Mouse (Mus musculus): Measurements from ENCODE around the gene Casc1. TPM values are rescaled to one million over a fixed set of nuclear protein-coding genes. Genes with fewer than 3 reads are reported as not detected.
"Not testable (repeated sequence)": the region's sequence is repeated elsewhere in the genome, so short reads cannot be mapped to it uniquely, and the experiment has no call there.

The Casc1 gene
- total RNA-seq, 2 experiments from 2014 or later: 1.2 to 1.9 TPM

DNA sequence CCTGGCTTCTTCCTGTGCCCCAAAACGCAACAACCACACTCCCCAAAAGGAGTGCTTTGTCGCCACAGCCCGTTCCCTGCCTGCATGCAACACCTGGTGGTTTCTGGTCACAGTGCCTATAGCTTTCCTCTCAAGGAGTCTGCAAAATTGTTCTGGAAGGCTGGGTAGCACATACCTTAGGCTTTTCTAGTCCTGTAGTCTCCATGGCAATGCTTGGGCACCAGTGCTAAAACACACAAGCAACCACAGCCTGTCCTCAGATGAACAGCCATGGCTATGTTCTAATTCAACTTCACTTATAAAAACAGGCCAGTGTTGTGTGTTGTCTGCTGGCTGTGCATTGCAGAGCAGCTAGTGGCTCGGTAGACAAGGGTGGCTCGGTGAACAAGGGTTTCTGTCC, 74.0 kb downstream of the Casc1 start:
- DNase-seq: no peak

DNA sequence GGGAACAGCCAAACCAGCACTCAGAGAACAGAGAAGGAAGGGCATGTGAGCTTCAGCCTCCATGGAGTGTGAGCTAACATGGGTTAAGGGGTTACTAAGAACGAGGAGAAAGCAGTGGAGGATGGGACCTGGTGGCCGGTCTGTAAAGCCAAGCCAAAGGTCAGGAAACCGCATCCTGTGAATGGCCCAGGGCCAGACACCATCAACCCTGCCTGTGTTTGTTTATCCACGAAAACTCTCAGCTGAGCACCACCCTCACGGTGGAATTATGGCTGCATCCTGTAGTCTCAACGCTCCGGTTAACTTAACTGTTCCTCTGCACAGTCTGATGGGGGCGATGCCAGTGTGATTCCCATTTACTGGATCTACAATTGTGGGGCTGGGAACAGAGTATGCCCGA, 75.0 kb downstream of the Casc1 start:
- DNase-seq: no peak

DNA sequence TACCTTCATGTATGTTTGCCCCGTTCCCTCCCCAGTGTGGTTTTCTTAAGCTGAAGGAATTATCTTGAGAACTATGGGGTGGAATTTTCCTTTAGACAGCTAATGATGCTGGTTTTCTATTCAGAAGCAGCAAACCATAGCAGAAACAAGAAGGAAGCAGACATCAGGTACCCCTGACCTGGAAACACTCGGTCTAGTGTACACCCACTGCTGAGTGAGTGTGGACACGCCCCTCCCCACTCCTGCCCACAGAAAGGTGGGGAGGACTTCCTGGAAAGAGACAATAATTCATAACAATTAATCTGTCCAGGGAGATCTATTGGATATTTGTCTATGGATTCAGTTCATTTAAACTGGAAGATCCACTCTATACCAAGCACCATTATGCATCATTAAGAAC, 75.5 kb downstream of the Casc1 start:
- no peak for DNase-seq

GRCm38 (mm10) chr6:145132969-145133368, 77.8 kb downstream of the Casc1 start:
- DNase-seq: not testable (repeated sequence)

DNA sequence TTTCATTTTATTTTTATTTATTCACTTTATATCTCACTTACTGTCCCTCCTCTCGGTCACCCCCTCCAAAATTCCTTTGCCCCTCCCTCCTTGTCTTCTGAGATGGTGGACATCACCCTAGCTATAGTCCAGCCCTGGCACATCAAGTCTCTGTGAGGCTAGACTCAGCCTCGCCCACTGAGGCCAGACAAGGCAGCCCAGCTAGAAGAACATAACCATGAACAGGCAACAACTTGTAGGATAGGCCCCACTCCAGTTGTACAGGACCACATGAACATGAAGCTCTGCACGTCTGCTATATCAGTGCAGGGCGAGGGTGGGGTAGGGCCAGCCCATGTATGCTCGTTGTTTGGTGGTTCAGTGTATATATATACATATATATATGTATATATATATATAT, 78.8 kb downstream of the Casc1 start:
- DNase-seq: no peak

DNA sequence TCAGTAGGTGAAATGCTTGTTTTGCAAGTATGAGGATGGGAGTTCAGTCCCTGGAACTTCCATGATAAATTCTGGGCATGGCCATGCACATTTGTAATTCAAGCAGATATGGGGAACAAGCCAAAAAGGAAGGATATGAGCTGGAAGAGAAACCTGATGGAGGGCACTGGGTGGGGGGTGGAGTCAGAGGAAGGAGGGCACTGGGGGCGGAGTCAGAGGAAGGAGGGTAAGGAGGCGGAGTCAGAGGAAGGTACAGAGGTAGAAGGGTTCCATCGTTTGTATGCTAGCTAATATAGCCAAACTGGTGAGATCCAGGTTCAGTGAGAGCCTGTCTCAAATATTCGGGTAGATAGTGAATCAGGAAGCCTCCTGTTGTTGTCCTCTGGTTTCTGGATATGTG, 81.2 kb downstream of the Casc1 start:
- no peak for DNase-seq

- no peak for DNase-seq
Measured at GRCm38 (mm10) chr6:145127652-145128051, 83.2 kb downstream of the Casc1 start.

DNA sequence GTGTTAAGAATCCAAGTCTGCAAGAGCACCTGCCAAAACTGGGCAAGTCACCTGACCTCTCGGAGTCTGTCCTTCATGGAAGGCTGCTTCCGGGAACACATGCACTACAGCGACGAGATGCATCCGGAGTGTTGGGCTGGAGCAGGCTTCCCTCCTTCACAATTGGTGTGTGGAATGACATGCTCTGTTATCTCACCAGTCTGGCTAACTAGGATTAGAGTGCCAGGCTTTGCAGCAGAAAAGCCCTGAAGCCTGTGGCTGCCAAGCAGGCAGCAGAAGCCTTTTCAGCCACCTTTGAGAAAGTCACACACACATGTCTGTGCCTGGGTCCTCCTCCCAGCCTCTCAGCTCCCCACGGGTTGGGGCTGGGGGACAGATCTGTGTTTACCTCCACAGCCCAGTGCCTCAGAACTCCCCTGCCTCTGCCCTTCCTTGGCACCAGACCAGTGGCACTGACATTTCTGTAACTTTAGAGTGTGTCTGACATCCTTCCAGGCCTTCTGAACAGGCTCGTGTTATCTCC, 85.2 kb downstream of the Casc1 start:
- DNase-seq: no peak

Other genes with a start within 250 kb of the Casc1 start
- 100 to 1,000 TPM; 100 to 102 TPM for gene Bcat1, start 134.8 kb downstream of the Casc1 start, total RNA-seq (2021)
- gene Lrmp, start 95.4 kb downstream of the Casc1 start, total RNA-seq (2021): 1 to 10 TPM; 3.2 to 3.3 TPM
- 10 to 100 TPM; 20.6 to 21.1 TPM for gene Etfrf1, start 129 bp upstream of the Casc1 start, total RNA-seq (2021)
- gene Kras, start 39.2 kb upstream of the Casc1 start, total RNA-seq (2021): 10 to 100 TPM; 74.0 to 74.2 TPM

All from layer of hippocampus, postnatal 36 days (tissue).